Mouse (Mus musculus): ENCODE results near the gene Slc39a13. TPM values are rescaled to one million over a fixed set of nuclear protein-coding genes. Genes with fewer than 3 reads are reported as not detected.

Slc39a13 gene
- polyA plus RNA-seq, 1 experiment = 15.6 TPM

DNA sequence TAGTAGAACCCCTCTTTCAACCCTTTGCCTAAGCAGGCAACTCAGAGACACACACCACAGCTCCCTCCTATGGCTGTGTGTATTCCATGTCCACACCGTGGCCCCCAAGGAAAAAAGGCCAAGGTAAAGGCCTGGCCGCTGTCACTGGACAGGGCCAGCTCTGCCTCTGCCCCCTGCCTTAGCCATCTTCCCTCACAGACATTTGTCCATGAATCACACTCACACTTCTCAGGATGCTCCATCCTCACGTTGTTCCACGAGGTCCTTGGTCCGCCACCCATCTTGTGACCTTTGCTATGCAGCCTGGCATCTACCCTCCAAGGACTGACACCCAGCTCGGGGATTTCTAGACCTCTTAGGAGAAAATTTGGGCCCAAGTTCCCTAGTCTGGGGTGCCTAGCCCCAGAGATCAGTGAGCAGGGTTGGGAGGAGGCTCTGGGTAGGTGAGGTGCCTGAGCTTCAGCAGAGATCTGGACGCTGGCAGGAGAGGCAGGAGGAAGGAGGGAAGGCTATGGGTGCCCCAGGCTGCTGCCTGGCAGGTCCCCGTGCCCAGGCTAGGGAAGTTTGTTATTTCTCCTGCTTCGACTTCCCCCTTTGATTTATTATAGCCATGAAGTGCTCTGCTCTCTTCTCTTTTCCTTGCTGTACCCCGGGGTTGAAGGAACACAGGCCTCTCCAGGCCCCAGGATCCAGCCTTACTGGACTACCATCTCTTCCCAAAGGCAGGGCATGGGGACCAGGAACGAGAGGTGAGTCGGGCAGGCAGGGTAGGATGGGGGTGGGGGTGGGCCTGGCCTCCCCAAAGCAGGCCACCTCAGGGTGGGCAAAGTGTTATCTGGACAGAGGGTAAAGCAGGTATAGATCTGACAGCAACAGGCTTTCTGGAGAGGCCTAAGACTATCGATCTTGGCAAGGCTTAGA lies 11.8 kb upstream of the Slc39a13 start, which contains the start of gene Spi1:
Gene Spi1, plus strand, starts transcription at position 616 of the 921 bp plus-strand sequence.
- TF ChIP-seq CTCF (IDR thresholded peaks at IDR 0.05; ENCODE audit: control insufficient read depth, insufficient read depth, low read length) (no peak), POLR2A (IDR thresholded peaks at IDR 0.05; ENCODE audit: borderline replicate concordance, control insufficient read depth, low read depth, low read length) (peak; percentile 40; the same call in 1 of the 2 replicates)
- WGBS = 20% methylated on average over 13 of the region's 13 CpGs
- Histone ChIP-seq H3K27ac (ENCODE audit: control insufficient read depth, insufficient read depth, low read depth, low read length, poor library complexity) (peak within 1 kb of the TSS; percentile 89), H3K4me3 (replicated peaks; ENCODE audit: control insufficient read depth, low read depth, low read length) (peak within 1 kb of the TSS; percentile 59), H3K4me1 (ENCODE audit: control insufficient read depth, insufficient read depth, low read length) (peaks cover 14% of the 10 kb centered on the region)

DNA sequence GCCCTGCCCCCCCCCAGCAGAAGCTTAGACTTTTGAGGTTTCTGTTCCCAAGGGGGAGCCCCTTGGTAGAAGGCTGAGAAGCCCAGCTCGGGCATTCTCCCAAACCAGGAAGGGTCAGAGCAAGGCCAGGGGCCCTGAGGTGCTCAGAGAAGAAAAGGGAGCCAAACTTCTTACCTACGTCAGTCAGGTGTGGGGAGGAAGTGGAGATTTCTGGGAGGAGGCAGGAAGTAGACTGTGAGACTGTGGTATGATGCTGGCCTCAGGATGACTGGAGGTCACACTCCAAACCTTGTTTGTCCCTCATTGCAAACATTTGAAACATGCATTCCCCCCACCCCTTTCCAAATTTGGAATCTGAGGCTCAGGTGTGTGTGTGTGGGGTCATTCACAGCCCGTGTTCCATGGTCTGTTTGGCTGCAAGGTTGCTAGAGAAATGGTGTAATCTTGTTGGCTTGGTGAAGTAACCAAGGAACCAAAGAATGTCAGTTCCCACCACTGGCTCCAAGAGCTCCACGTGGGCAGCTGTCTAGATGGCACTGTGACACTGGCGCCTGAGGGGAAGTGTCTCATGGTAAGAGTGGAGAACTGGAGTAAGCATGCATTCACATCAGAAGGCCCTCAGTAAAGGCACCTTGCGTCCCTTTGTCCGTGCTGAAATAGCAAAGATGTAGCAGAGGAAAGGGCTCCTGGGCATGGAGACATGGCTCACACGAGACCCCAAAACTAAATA lies 10.7 kb upstream of the Slc39a13 start:
- Histone ChIP-seq H3K4me1 (ENCODE audit: control insufficient read depth, insufficient read depth, low read length) (peaks cover 10% of the 10 kb centered on the region), H3K4me3 (replicated peaks; ENCODE audit: control insufficient read depth, low read depth, low read length) (no peak overlapping the region), H3K27ac (ENCODE audit: control insufficient read depth, insufficient read depth, low read depth, low read length, poor library complexity) (peak overlapping the region; percentile 32)
- TF ChIP-seq CTCF (IDR thresholded peaks at IDR 0.05; ENCODE audit: control insufficient read depth, insufficient read depth, low read length) (no peak), POLR2A (IDR thresholded peaks at IDR 0.05; ENCODE audit: borderline replicate concordance, control insufficient read depth, low read depth, low read length) (no peak)
- 20% methylated on average over 8 of the region's 8 CpGs for WGBS

DNA sequence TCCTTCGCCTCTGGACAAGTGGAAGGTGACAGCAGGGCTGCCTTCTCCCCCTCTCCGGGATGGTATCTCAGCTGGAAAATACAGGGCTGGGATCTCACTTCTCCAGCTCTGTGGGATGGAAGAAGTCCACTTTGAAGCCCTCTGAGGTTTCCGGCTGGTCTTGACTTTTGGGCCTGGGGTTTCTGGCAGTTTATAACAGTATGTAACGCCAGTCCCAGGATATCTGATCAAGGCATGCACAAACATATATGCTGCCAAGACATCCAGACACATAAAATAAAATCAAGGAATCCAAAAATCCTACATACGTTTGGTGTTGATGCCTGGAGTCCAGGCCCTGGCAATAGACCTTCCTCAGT lies 8.8 kb upstream of the Slc39a13 start:
- Histone ChIP-seq H3K4me1 (ENCODE audit: control insufficient read depth, insufficient read depth, low read length) (peaks cover 8% of the 10 kb centered on the region), H3K4me3 (replicated peaks; ENCODE audit: control insufficient read depth, low read depth, low read length) (peak overlapping the region; percentile 16), H3K27ac (ENCODE audit: control insufficient read depth, insufficient read depth, low read depth, low read length, poor library complexity) (peak overlapping the region; percentile 84)
- whole genome bisulfite sequencing = 27% methylated on average over 5 of the region's 5 CpGs
- TF ChIP-seq POLR2A (IDR thresholded peaks at IDR 0.05; ENCODE audit: borderline replicate concordance, control insufficient read depth, low read depth, low read length) = no peak
- no peak for TF ChIP-seq CTCF (IDR thresholded peaks at IDR 0.05; ENCODE audit: control insufficient read depth, insufficient read depth, low read length)

DNA sequence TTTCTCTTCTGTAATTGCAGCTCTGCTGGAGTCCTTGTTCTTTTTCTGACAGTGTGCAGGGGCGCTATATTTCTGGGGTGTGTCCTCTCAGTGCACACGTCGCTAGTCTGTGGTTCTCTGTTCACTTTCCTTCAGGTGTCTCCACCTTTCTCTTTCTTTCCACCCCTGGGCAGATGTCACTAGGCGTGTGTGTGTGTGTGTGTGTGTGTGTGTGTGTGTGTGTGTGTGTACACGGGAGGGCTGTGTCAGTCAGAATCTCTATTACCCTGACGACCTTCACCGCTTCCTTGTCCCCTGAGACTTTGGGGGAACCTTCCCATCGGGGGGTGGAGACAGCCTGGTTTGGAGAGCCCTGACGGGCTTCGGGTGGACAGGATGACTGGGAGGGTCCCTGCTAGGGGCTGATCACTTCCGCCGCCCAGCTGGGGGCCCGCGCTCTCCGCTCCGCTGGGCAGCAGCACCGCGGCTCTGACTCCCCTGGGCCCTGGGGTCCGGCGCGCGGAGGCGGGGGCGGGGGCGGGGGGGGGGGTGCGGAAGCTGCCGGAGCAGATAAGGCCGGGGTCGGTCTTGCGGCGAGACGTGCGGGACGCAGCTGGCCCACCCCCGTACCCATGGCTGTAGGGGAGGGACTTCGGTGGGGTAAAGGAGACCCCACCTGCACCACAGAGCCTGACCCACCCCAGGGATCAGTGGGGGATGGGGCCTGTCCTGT lies 8.3 kb upstream of the Slc39a13 start:
- H3K4me1 ChIP-seq (ENCODE audit: control insufficient read depth, insufficient read depth, low read length) = peaks cover 8% of the 10 kb centered on the region
- H3K27ac ChIP-seq (ENCODE audit: control insufficient read depth, insufficient read depth, low read depth, low read length, poor library complexity) = peak overlapping the region; percentile 84
- H3K4me3 ChIP-seq (replicated peaks; ENCODE audit: control insufficient read depth, low read depth, low read length) = peak overlapping the region; percentile 57
- WGBS = under 1% methylated on average over 35 of the region's 36 CpGs
- TF ChIP-seq POLR2A (IDR thresholded peaks at IDR 0.05; ENCODE audit: borderline replicate concordance, control insufficient read depth, low read depth, low read length) (no peak; the same call in 1 of the 2 replicates), CTCF (IDR thresholded peaks at IDR 0.05; ENCODE audit: control insufficient read depth, insufficient read depth, low read length) (no peak)

DNA sequence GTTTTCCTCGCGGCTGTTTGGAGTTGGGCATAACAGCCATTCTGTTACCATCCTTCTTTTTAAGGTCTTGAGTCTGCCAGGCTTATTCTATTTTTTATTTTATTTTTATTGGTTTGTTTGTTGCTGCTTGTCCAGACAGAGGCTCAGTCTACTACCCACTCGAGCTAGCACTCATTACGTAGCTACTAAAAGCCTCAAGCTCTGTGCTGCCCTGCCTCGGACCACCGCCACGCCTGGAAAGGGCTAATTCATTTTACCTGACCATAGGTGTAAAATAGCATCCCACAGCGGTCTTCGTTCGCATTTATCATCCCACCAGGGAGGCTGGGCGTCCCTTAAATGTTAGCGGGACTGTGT lies 7.7 kb upstream of the Slc39a13 start:
- TF ChIP-seq POLR2A (IDR thresholded peaks at IDR 0.05; ENCODE audit: borderline replicate concordance, control insufficient read depth, low read depth, low read length) (no peak), CTCF (IDR thresholded peaks at IDR 0.05; ENCODE audit: control insufficient read depth, insufficient read depth, low read length) (no peak)
- WGBS = 34% methylated on average over 12 of the region's 12 CpGs
- Histone ChIP-seq H3K4me3 (replicated peaks; ENCODE audit: control insufficient read depth, low read depth, low read length) (peak overlapping the region; percentile 57), H3K4me1 (ENCODE audit: control insufficient read depth, insufficient read depth, low read length) (peaks cover 7% of the 10 kb centered on the region), H3K27ac (ENCODE audit: control insufficient read depth, insufficient read depth, low read depth, low read length, poor library complexity) (peak overlapping the region; percentile 84)

DNA sequence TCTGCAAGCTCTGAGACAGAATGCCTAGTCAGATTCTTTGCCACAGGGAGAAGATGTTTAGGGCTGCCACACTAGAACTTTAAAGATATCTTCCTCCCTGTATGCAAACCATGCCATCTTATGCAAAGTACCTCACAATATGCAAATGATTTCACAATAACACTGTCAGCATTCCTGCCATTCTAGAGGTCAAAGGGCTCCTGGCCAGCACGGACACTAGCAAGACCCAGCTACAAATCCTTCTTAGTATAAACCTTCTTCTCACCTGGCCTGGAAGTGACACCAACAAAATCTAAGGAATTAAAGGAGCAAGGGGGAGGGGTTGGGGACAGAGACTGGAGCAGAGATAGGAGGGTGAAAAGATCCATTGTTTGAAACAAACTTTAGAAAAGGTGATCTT lies 1.9 kb upstream of the Slc39a13 start:
- 54% methylated on average over 1 of the region's 1 CpGs for WGBS
- TF ChIP-seq CTCF (IDR thresholded peaks at IDR 0.05; ENCODE audit: control insufficient read depth, insufficient read depth, low read length) = no peak
- no peak for TF ChIP-seq POLR2A (IDR thresholded peaks at IDR 0.05; ENCODE audit: borderline replicate concordance, control insufficient read depth, low read depth, low read length)
- H3K27ac ChIP-seq (ENCODE audit: control insufficient read depth, insufficient read depth, low read depth, low read length, poor library complexity) = no peak overlapping the region
- H3K4me1 ChIP-seq (ENCODE audit: control insufficient read depth, insufficient read depth, low read length) = peaks cover 4% of the 10 kb centered on the region; the same call in 1 of the 2 replicates
- H3K4me3 ChIP-seq (replicated peaks; ENCODE audit: control insufficient read depth, low read depth, low read length) = no peak overlapping the region

DNA sequence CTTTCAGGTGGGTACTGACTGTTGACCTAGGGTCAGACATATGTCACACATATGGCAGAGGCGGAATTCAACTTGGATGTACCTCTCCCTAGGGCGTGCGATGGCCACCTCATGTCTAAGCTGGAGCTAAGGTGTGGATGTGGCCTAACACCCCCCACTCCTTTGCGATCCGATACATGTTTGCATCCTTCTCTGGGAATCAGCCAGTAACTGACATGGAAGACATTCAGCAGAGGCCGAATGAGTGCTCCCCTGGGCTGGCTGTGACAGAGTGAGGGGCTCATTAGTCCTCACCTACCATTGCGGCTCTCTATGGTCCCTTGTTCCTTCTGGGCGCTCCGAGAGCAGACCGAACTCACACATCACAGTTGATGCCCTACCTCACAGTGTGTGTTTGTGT lies 842 bp upstream of the Slc39a13 start:
- no peak overlapping the region for H3K4me3 ChIP-seq (replicated peaks; ENCODE audit: control insufficient read depth, low read depth, low read length)

More for the DNA sequence above, 842 bp upstream of the Slc39a13 start:
- WGBS = 91% methylated on average over 10 of the region's 10 CpGs
- Histone ChIP-seq H3K4me1 (ENCODE audit: control insufficient read depth, insufficient read depth, low read length) (peaks cover 4% of the 10 kb centered on the region; the same call in 1 of the 2 replicates), H3K27ac (ENCODE audit: control insufficient read depth, insufficient read depth, low read depth, low read length, poor library complexity) (no peak overlapping the region)
- TF ChIP-seq CTCF (IDR thresholded peaks at IDR 0.05; ENCODE audit: control insufficient read depth, insufficient read depth, low read length) (no peak), POLR2A (IDR thresholded peaks at IDR 0.05; ENCODE audit: borderline replicate concordance, control insufficient read depth, low read depth, low read length) (no peak)
